Mouse (Mus musculus) liver, embryonic 14.5 days (tissue): ENCODE measurements at regions not wholly inside any gene's neighbourhood (a gene's known extent, or its start where the extent isn't known, plus 50 kb on each side); places are given as distances from the start of the nearest gene placed in this dataset.

Experiments used
- ATAC-seq: fragments of 200-750 bp; cut with Nextera tagmentation; 2 replicates; pipeline ENCODE4 v1.8.0; 2017; ENCODE audit warnings: moderate number of reproducible peaks, mild to moderate bottlenecking, moderate library complexity; ENCODE audit not compliant: insufficient read depth
- DNase-seq, 3 experiments: peaks; one replicate each; pipeline ENCODE4 v3.0.0-alpha.2; 2012 to 2013; ENCODE audit warnings: low read depth in 3 of 3, low spot score in 3 of 3
- H3K27ac ChIP-seq: fragments of 300-500 bp; sonication (generic); 2 replicates; pipeline ENCODE4 v1.5.1; 2014; ENCODE audit warnings: moderate library complexity, mild to moderate bottlenecking, control low read depth, inconsistent platforms
- H3K27me3 ChIP-seq: fragments of 300-500 bp; sonication (generic); 2 replicates; pipeline ENCODE4 v1.6.1; 2014; ENCODE audit warnings: mild to moderate bottlenecking, low read length, moderate library complexity; ENCODE audit not compliant: control insufficient read depth, insufficient read depth
- H3K36me3 ChIP-seq: fragments of 300-500 bp; sonication (generic); replicated peaks from 2 replicates; pipeline ENCODE4 v1.6.1; 2014; ENCODE audit warnings: low read depth; ENCODE audit not compliant: control insufficient read depth, insufficient read depth
- H3K4me1 ChIP-seq, 2 experiments: fragments of 200-500 bp in 1 of 2; fragments of 300-500 bp in 1 of 2; sonication (generic) in 1 of 2; replicated peaks; 2 replicates each; pipeline ENCODE4 v1.6.1; 2012 to 2014; ENCODE audit warnings: antibody characterized with exemption in 1 of 2, inconsistent platforms in 1 of 2, low read length in 1 of 2; ENCODE audit not compliant: control insufficient read depth in 2 of 2, insufficient read depth in 2 of 2
- H3K4me2 ChIP-seq: fragments of 300-500 bp; sonication (generic); 2 replicates; pipeline ENCODE4 v1.6.1; 2014; ENCODE audit warnings: low read depth, mild to moderate bottlenecking, control low read depth, moderate library complexity
- H3K4me3 ChIP-seq, 2 experiments: fragments of 200-500 bp in 1 of 2; fragments of 300-500 bp in 1 of 2; sonication (generic) in 1 of 2; 2 replicates each; pipeline ENCODE4 v1.5.1; 2012 to 2014; ENCODE audit warnings: low read depth in 2 of 2, low read length in 2 of 2, mild to moderate bottlenecking in 2 of 2, control low read depth in 1 of 2, inconsistent platforms in 1 of 2, moderate library complexity in 1 of 2; ENCODE audit not compliant: insufficient read depth in 1 of 2
- H3K9ac ChIP-seq: fragments of 300-500 bp; sonication (generic); replicated peaks from 2 replicates; pipeline ENCODE4 v1.6.1; 2014; ENCODE audit warnings: mild to moderate bottlenecking, control low read depth, moderate library complexity
- H3K9me3 ChIP-seq: fragments of 300-500 bp; sonication (generic); 2 replicates; pipeline ENCODE4 v1.6.1; 2016; ENCODE audit warnings: low read length, mixed read lengths; ENCODE audit not compliant: control insufficient read depth
- CTCF ChIP-seq: IDR thresholded peaks from 2 replicates; pipeline ENCODE4 v1.5.1; 2016; ENCODE audit warnings: antibody characterized with exemption, low read depth, control low read depth
- EP300 ChIP-seq: IDR thresholded peaks from 2 replicates; pipeline ENCODE4 v1.6.1; 2016; ENCODE audit warnings: antibody characterized with exemption, low read depth
- WGBS: fragments of 180-500 bp; shearing (Covaris S2); extraction: QIAGEN DNeasy Blood & Tissue Kit; methylation state at CpG from one replicate; pipeline ENCODE4 v1.1.7; 2014; ENCODE audit not compliant: insufficient replicate concordance; 5-methylcytosine and 5-hydroxymethylcytosine counted together

GRCm38 (mm10) chr5:33548800-33549199 lies 80.6 kb downstream of the Fam53a start:
- Histone ChIP-seq H3K4me1 (no peaks in the 10 kb centered on the region), H3K4me2 (no peak overlapping the region), H3K27me3 (no peaks in the 10 kb centered on the region), H3K27ac (no peak overlapping the region), H3K9ac (no peak overlapping the region), H3K9me3 (no peaks in the 10 kb centered on the region), H3K36me3 (no peaks in the 10 kb centered on the region), H3K4me3 (no peak overlapping the region)
- ATAC-seq = no peak
- peak; percentile 45 for TF ChIP-seq CTCF
- no peak for TF ChIP-seq EP300
- WGBS = 52% methylated on average over 2 of the region's 2 CpGs
- DNase-seq = no peak

GRCm38 (mm10) chr5:33543372-33543771 lies 86.1 kb downstream of the Fam53a start:
- 15% methylated on average over 5 of the region's 5 CpGs for WGBS
- Histone ChIP-seq H3K36me3 (no peaks in the 10 kb centered on the region), H3K9me3 (no peaks in the 10 kb centered on the region), H3K4me2 (no peak overlapping the region), H3K4me3 (no peak overlapping the region), H3K27ac (no peak overlapping the region), H3K4me1 (no peaks in the 10 kb centered on the region), H3K9ac (no peak overlapping the region), H3K27me3 (peaks cover 3% of the 10 kb centered on the region)
- ATAC-seq (no peak), DNase-seq (peak in 2 of 3 experiments; percentile 9 to 20)
- TF ChIP-seq EP300 = no peak
- peak; percentile 96 for TF ChIP-seq CTCF

GRCm38 (mm10) chr5:33542643-33543042 lies 86.8 kb downstream of the Fam53a start:
- H3K9me3 ChIP-seq = no peaks in the 10 kb centered on the region
- peaks cover 6% of the 10 kb centered on the region for H3K27me3 ChIP-seq
- no peak for DNase-seq
- ATAC-seq = no peak
- no peak overlapping the region for H3K4me2 ChIP-seq
- TF ChIP-seq CTCF (no peak), EP300 (no peak)
- H3K9ac ChIP-seq = no peak overlapping the region
- WGBS = 73% methylated on average over 3 of the region's 3 CpGs
- H3K4me1 ChIP-seq = no peaks in the 10 kb centered on the region
- H3K4me3 ChIP-seq = no peak overlapping the region
- no peaks in the 10 kb centered on the region for H3K36me3 ChIP-seq
- no peak overlapping the region for H3K27ac ChIP-seq

GRCm38 (mm10) chr5:33542000-33542554 lies 87.4 kb downstream of the Fam53a start:
- TF ChIP-seq CTCF = peak; percentile 67
- TF ChIP-seq EP300 = no peak
- Histone ChIP-seq H3K4me2 (no peak overlapping the region), H3K9me3 (no peaks in the 10 kb centered on the region), H3K9ac (no peak overlapping the region), H3K4me1 (no peaks in the 10 kb centered on the region), H3K36me3 (no peaks in the 10 kb centered on the region), H3K27ac (no peak overlapping the region), H3K4me3 (no peak overlapping the region), H3K27me3 (peaks cover 7% of the 10 kb centered on the region)
- DNase-seq (no peak), ATAC-seq (no peak)
- 68% methylated on average over 11 of the region's 11 CpGs for WGBS

GRCm38 (mm10) chr5:33540259-33540658 lies 89.2 kb downstream of the Fam53a start:
- H3K9ac ChIP-seq = no peak overlapping the region
- 40% methylated on average over 23 of the region's 23 CpGs for WGBS
- no peaks in the 10 kb centered on the region for H3K9me3 ChIP-seq
- H3K4me2 ChIP-seq = no peak overlapping the region
- ATAC-seq (no peak), DNase-seq (no peak)
- H3K27ac ChIP-seq = no peak overlapping the region
- TF ChIP-seq CTCF (no peak), EP300 (no peak)
- H3K36me3 ChIP-seq = no peaks in the 10 kb centered on the region
- H3K4me1 ChIP-seq = no peaks in the 10 kb centered on the region
- H3K4me3 ChIP-seq = no peak overlapping the region
- H3K27me3 ChIP-seq = peaks cover 15% of the 10 kb centered on the region

GRCm38 (mm10) chr5:33537429-33537828 lies 92.0 kb downstream of the Fam53a start:
- no peak overlapping the region for H3K27ac ChIP-seq
- H3K27me3 ChIP-seq = peaks cover 36% of the 10 kb centered on the region
- H3K4me2 ChIP-seq = no peak overlapping the region
- H3K4me3 ChIP-seq = no peak overlapping the region
- no peaks in the 10 kb centered on the region for H3K9me3 ChIP-seq
- 21% methylated on average over 8 of the region's 8 CpGs for WGBS
- H3K9ac ChIP-seq = no peak overlapping the region
- TF ChIP-seq CTCF = no peak
- no peak for TF ChIP-seq EP300
- DNase-seq = no peak
- ATAC-seq = no peak
- no peaks in the 10 kb centered on the region for H3K36me3 ChIP-seq
- H3K4me1 ChIP-seq = no peaks in the 10 kb centered on the region
